Mouse (Mus musculus): ENCODE results near the gene Prf1. TPM values are rescaled to one million over a fixed set of nuclear protein-coding genes. Genes with fewer than 3 reads are reported as not detected.
A peak's percentile ranks its signal among the peaks of the same experiment; 100 is the strongest.

The Prf1 gene
- not detected for total RNA-seq (2021)
- long read RNA-seq, experiment 1 = 0 reads
- long read RNA-seq, experiment 2 = 0 reads

DNA sequence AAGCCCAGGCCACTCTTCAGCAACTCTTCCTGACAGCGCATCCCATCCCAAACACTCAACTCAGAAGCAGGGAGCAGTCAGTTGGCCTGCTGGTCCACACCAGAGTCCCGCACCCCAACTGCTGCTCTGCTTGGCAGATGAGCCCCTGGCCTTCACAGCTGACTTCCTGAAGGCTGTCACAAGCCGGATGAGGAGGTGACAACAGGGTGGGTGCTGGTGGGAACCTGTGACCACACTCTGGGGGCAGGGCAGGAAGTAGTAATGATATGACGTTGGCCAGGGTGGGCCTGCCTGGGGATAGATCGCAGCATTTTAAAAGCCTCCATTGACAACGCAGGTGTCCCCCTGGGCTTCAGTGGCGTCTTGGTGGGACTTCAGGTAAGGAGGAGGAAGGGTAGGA lies at the start of gene Prf1:
Gene Prf1, plus strand, starts transcription at position 357 of the 400 bp plus-strand sequence.
- H3K4me3 ChIP-seq = no peak within 1 kb of the TSS
- no peak for TF ChIP-seq CTCF (IDR thresholded peaks at IDR 0.05)
- DNase-seq = no peak

DNA sequence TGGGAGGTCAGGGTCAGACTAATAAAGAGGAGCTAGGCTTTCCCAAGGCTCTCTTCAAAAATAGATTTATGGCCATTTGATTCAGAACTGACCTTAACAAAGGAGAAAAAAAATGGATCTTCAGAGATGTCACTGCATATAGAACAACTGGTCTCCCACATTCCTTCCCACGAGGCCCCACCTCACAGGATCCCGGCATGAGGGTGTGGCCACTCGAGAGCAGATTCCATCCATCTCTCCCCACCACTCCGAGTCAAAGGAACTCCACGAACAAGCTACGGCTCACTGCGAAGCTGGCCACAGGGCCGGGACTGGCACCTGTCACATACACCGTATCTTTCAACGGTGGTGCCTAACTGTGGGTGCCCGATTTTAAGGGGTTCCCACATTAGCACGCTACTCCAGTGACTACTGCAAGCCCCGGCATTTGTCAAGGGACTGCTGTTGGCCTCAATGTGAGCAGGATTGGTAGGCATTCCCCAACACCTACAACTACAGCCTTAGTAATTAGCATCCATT lies 49.0 kb upstream of the Prf1 start:
- DNase-seq = no peak
- no peak overlapping the region for H3K4me3 ChIP-seq
- intact Hi-C loops (cut with DNase I) = no loop called here
- H3K27ac ChIP-seq = no peak overlapping the region
- TF ChIP-seq CTCF (IDR thresholded peaks at IDR 0.05) = no peak

More for the DNA sequence above, at the start of gene Prf1:
- H3K27ac ChIP-seq = no peak within 1 kb of the TSS
- intact Hi-C loops (cut with DNase I) = no loop called here

DNA sequence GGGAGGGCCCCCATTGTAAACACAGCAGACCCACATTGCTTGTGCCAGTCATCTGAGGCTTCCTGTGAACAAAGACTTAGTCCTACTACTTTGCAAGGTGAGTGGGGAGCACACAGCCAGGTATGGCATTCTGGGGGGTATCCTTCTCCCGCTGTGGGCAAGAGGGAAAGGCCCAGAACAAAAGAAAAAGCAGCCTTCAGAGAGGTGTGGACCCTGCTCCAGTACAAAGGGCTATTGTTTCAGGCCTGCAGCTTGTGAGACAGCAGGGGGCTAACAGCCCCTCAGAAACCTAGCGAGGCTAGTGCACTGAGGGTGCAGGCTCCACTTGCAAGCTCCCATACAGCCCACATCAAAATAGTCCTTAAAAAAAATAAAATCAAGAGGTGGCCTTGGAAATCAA lies 47.7 kb upstream of the Prf1 start:
- intact Hi-C loops (cut with DNase I) = no loop called here
- TF ChIP-seq CTCF (IDR thresholded peaks at IDR 0.05) = no peak
- no peak overlapping the region for H3K27ac ChIP-seq
- DNase-seq = no peak
- no peak overlapping the region for H3K4me3 ChIP-seq

DNA sequence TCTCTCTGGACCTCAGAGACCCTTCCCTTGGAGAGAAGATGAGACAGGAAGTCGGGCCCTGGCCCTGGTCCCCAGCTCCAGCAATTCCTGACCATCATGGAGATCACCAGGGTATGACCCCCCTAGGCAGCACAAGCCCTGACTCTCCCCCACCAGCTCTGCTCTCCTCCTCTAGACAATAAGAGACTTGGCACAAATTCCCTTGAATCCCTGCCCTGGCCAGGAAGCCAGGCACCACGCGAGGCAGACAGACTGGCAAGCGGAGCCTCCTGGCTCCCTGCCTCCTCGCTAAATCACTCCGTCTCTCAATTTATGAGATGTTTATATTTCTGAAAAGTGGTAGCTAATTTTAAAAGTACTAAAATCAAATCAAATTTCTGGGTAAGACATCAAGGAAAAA lies 42.9 kb upstream of the Prf1 start:
- DNase-seq = peak; percentile 67
- Histone ChIP-seq H3K27ac (peak overlapping the region; percentile 28; the same call in 1 of the 2 replicates), H3K4me3 (no peak overlapping the region)
- intact Hi-C loops (cut with DNase I) = no loop called here
- no peak for TF ChIP-seq CTCF (IDR thresholded peaks at IDR 0.05)

DNA sequence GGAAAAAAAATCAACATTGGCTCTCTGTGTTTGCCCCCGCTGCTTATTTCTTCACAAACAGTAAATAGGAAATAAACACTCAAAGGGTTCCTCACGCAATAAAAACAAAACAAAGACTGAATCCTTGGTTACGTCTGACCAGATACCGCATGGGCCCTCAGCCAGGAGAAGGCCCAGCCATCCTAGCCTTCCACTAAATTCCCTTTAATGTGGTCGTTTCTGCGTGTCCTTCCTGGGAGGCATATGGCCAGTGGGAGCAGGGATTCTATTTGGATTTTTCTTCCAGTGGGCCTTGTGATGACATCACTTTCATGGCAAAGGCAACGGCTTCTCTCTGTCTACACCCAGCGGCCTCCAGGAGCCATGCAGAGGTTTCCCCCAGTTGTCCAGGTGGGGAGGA lies 42.4 kb upstream of the Prf1 start:
- H3K27ac ChIP-seq = peak overlapping the region; percentile 28; the same call in 1 of the 2 replicates
- DNase-seq = no peak
- intact Hi-C loops (cut with DNase I) = no loop called here
- TF ChIP-seq CTCF (IDR thresholded peaks at IDR 0.05) = no peak
- H3K4me3 ChIP-seq = no peak overlapping the region

DNA sequence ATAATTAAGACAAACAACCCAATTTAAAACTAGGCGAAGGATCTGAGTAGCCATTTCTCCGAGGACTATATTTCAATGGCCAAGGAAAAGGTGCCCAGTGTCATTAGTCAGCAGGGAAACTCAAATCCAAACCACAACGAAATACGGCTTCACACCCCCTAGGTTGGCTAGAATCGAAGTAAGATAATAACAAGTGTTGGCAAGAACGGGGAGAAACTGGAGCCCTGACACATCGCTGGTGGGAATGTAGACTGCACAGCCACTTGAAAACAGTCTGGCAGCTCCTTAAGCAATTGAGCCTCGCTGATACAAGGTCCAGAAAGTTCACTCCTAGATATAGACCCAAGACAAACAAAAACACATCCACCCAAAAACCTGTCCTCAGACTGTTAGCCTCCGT lies 41.0 kb upstream of the Prf1 start:
- Histone ChIP-seq H3K4me3 (no peak overlapping the region), H3K27ac (peak overlapping the region; percentile 69)
- intact Hi-C loops (cut with DNase I) = no loop called here
- peak; percentile 67 for DNase-seq
- TF ChIP-seq CTCF (IDR thresholded peaks at IDR 0.05) = no peak; the same call in 1 of the 2 replicates

DNA sequence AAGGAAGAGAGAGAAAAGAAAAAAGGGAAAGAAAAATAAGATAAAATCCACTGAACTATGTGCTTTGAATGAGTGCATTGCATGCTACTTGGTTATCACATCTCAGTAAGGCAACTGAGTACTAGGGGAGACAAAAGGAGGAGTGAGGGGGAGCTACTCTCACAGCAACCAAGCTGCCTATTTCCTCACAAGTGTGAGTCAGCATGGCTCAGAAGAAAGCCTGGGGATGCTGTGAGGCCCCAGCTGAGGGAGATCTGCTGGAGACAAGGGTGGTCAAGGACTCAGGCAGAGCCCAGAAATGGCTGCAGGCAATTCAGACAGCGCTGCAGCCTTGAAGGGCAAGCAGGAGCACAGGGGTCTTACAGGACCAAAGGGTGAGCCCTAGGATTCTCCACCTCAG lies 39.5 kb upstream of the Prf1 start:
- no peak overlapping the region for H3K27ac ChIP-seq
- DNase-seq = no peak
- intact Hi-C loops (cut with DNase I) = no loop called here
- TF ChIP-seq CTCF (IDR thresholded peaks at IDR 0.05) = no peak
- no peak overlapping the region for H3K4me3 ChIP-seq

DNA sequence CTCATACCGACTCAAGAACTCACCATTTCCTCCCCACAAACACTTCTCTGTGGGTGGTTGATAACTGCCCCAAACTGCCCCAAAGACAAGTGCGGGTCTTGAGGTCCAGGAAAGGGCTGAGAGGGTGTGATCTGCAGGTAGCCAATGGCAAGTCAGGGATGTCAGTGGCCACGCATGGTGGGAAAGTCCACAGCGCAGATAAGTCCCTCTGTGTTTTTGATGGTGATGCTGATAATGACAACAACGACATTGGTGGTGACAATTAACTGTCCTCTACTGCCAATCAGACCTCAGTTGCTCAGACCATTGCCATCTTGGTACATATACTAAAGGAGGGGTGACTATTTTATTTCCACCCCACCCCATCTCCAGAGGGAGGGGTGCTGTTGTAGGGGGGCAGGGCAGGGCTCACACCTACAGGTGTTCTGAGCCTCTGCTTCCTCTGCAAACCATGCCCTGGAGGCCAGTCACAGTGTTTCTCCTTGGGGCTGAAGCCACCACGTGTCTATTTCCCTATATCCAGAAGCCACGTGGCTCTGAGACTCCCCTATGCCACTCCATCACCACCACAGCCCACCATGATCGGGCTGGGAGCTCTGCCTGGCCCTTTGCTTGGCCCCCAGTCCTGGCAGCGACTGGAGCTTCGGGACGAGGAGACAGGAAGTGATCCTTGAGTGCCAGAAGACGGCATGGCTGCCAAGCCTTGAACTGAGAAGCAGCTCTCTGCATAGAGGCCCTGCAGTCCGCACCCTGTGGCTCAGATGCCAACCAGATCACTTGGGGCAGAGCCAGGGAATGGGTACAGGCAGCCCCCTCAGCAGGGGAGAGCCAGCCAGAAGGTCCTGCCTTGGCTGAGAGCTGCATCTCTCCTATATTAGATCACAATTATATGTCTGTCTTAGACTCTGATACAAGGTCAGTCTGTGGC lies 36.1 kb upstream of the Prf1 start:
- intact Hi-C loops (cut with DNase I) = loop anchor here (5.0 kb wide), 1 partner anchor 49 kb away; no protein-coding TSS in a partner anchor
- DNase-seq = peak; percentile 46
- no peak overlapping the region; the same call in 1 of the 2 replicates for H3K27ac ChIP-seq
- H3K4me3 ChIP-seq = no peak overlapping the region
- no peak for TF ChIP-seq CTCF (IDR thresholded peaks at IDR 0.05)

DNA sequence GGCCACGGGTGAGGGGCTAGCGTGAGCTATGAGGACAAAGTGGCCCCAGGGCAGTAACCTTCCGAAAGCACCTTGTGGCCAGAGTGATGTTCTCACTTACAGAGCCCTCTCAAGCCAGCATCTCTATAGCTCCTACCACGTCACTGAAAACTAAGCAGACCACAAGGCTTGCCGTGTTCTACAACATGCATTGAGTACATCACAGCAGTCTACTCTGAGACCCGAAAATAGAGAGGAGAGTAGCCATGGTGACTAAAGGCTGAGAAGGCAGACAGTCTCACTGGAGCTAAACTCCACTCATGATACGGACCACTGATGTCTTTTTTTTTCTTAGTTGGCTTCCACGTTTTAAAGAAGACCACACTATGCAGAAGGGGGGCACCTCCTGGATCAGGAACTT lies 34.0 kb upstream of the Prf1 start:
- no peak overlapping the region for H3K27ac ChIP-seq
- TF ChIP-seq CTCF (IDR thresholded peaks at IDR 0.05) = no peak
- DNase-seq = no peak
- no peak overlapping the region for H3K4me3 ChIP-seq
- intact Hi-C loops (cut with DNase I) = loop anchor here (5.0 kb wide), 1 partner anchor 51 kb away; no protein-coding TSS in a partner anchor

DNA sequence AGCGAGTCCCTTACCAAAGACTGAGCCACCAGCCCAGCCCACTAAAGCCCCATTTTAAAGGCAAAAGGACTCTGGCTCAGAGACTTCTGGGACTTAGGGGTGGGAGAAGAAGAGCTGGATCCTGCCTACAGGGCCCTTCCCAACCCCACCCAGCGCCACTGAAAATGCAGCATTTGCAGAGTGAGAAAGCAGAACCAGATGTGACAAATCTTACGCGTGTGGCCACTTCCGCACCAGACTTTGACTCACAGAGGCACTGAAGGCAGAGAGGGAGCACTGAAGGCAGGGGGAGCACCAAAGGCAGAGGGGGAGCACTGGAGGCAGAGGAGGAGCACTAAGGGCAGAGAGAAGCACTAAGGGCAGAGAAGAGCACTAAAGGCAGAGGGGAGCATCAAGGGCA lies 30.3 kb upstream of the Prf1 start:
- no peak for TF ChIP-seq CTCF (IDR thresholded peaks at IDR 0.05)
- intact Hi-C loops (cut with DNase I) = no loop called here
- no peak for DNase-seq
- H3K4me3 ChIP-seq = no peak overlapping the region
- H3K27ac ChIP-seq = no peak overlapping the region

DNA sequence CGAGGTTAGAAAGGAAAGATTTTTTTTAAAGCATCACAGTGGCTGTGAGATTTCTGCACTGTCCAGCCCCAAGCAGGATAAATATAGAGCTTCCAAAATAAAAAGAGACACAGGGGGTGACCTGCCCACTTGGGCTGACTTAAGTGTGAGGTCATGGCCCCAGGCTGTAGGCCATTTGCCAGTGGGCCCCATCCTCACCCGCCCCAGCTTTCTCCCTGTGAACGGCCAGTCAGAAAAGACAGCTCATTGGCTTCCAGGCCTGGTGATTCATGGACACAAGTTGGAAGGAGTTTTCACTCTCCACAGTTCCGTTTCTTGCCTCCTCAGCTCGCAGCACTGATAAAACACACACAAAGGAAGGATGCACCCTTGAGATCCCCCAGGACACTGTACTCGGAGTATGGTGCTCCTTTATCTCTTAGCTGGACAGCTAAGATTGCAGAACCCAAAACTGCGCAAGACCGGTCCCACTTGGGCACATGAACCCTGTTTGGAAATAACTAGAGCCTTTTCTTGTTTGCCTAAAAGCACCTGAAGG lies 25.5 kb upstream of the Prf1 start:
- peak overlapping the region; percentile 78 for H3K4me3 ChIP-seq
- peak overlapping the region; percentile 76 for H3K27ac ChIP-seq
- DNase-seq = peak; percentile 60
- intact Hi-C loops (cut with DNase I) = no loop called here
- no peak for TF ChIP-seq CTCF (IDR thresholded peaks at IDR 0.05)

DNA sequence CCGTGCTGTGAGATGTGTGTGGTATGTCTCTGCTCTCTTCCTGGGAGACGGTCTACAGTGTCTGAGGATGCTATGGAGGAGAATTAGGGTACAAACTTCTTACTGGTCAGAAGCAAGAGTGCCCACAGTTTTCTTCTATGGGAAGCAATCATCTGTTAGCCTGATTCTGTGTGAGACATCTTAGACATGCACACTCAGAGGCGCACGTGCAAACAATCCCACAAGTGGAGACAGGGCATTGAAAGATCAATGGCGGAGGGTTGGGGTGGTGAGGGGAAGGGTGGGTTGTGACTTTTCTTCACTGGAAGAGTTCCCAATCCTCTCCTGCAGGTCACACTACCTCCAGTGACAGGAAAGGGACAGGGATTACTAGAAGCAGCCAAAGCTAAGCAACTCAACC lies 25.0 kb upstream of the Prf1 start:
- Histone ChIP-seq H3K27ac (peak overlapping the region; percentile 76), H3K4me3 (peak overlapping the region; percentile 78)
- TF ChIP-seq CTCF (IDR thresholded peaks at IDR 0.05) = no peak
- no peak for DNase-seq
- intact Hi-C loops (cut with DNase I) = no loop called here
